Mouse (Mus musculus): Measurements from ENCODE around the gene Gm17361.
"Not testable (repeated sequence)": the region's sequence is repeated elsewhere in the genome, so short reads cannot be mapped to it uniquely, and the experiment has no call there.

Gene Gm17361

GRCm38 (mm10) chrX:125003863-125004262, at the start of gene Gm17361:
Gm17361 (plus strand) TSS chrX:125004163.
- DNase-seq = not testable (repeated sequence)
